Mouse (Mus musculus): ENCODE data around the gene Cldn13. TPM values are rescaled to one million over a fixed set of nuclear protein-coding genes. Genes with fewer than 3 reads are reported as not detected.
A peak's percentile ranks its signal among the peaks of the same experiment; 100 is the strongest.
"Not testable (repeated sequence)": the region's sequence is repeated elsewhere in the genome, so short reads cannot be mapped to it uniquely, and the experiment has no call there.

Gene Cldn13
- polyA plus RNA-seq (2016; fragmentation: Nextera tagmentation; extraction: Ambion mirVana), result 2.5 TPM in 2 replicates

DNA sequence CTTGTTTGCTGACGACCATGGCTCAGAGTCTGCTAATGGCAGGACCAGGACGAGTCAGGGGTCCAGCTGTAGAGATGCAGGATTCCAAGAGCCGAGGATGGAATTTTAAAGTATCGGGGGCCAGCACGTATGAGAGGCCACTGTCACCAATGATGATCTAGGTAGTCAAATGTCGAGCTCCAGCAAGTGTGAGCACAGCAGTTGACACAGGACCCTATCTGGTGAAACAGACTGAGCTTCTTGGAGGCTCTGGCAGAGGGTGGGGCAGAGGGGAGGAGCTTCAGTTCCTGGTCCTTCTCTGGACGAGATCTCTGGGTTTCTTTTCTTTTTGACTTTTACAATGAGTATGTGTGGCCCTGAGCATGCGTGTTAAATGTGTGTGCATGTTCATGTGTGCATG is at the start of gene Cldn13:
Gene Cldn13, minus strand, starts transcription at position 216 of the 400 bp plus-strand sequence.
- Histone ChIP-seq H3K27ac (replicated peaks) (no peak within 1 kb of the TSS), H3K4me3 (no peak within 1 kb of the TSS), H3K4me1 (no peaks in the 10 kb centered on the region), H3K4me2 (replicated peaks) (no peak within 1 kb of the TSS), H3K9ac (replicated peaks) (no peak within 1 kb of the TSS), H3K9me3 (peaks cover 5% of the 10 kb centered on the region; the same call in 1 of the 2 replicates), H3K36me3 (no peaks in the 10 kb centered on the region), H3K27me3 (no peaks in the 10 kb centered on the region)
- no peak for ATAC-seq (ENCODE audit: low FRiP score, low read depth)
- WGBS, result 79% methylated on average over 8 of the region's 8 CpGs

DNA sequence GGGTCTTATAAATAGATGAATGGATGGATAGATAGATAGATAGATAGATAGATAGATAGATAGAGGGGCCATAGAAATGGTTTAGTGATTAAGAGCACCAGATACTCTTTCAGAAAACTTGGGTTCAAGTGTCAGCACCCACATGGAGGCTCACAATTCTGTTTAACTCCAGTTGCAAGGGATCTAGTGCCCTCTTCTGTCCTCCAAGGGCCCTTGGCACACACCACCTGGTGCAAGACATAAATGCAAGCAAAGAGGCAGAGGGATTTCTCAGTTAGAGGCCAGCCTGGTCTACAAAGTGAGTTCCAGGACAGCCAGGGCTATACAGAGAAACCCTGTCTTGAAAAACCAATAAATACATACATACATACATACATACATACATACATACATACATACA is 49.3 kb upstream of the Cldn13 start:
- peaks cover 19% of the 10 kb centered on the region for H3K27me3 ChIP-seq
- H3K4me2 ChIP-seq (replicated peaks); H3K36me3 ChIP-seq; H3K4me1 ChIP-seq; H3K9me3 ChIP-seq; H3K27ac ChIP-seq (replicated peaks); H3K4me3 ChIP-seq; ATAC-seq (ENCODE audit: low FRiP score, low read depth); H3K9ac ChIP-seq (replicated peaks): not testable (repeated sequence)

- no peaks in the 10 kb centered on the region for H3K9me3 ChIP-seq
- H3K4me3 ChIP-seq, result no peak overlapping the region
- peaks cover 6% of the 10 kb centered on the region for H3K4me1 ChIP-seq
- no peak overlapping the region for H3K9ac ChIP-seq (replicated peaks)
- H3K27ac ChIP-seq (replicated peaks), result no peak overlapping the region
- H3K4me2 ChIP-seq (replicated peaks), result no peak overlapping the region
- no peak for ATAC-seq (ENCODE audit: low FRiP score, low read depth)
- peaks cover 19% of the 10 kb centered on the region for H3K27me3 ChIP-seq
- 53% methylated on average over 5 of the region's 5 CpGs for WGBS
- no peaks in the 10 kb centered on the region for H3K36me3 ChIP-seq
Observed at GRCm38 (mm10) chr5:134963546-134963945, 48.2 kb upstream of the Cldn13 start.

- no peak for ATAC-seq (ENCODE audit: low FRiP score, low read depth)
- 82% methylated on average over 2 of the region's 2 CpGs for WGBS
- Histone ChIP-seq H3K27ac (replicated peaks) (no peak overlapping the region), H3K27me3 (peaks cover 9% of the 10 kb centered on the region), H3K9me3 (no peaks in the 10 kb centered on the region), H3K9ac (replicated peaks) (no peak overlapping the region), H3K36me3 (no peaks in the 10 kb centered on the region), H3K4me2 (replicated peaks) (no peak overlapping the region), H3K4me1 (peaks cover 6% of the 10 kb centered on the region), H3K4me3 (no peak overlapping the region)
Observed at GRCm38 (mm10) chr5:134961519-134961918, 46.2 kb upstream of the Cldn13 start.

DNA sequence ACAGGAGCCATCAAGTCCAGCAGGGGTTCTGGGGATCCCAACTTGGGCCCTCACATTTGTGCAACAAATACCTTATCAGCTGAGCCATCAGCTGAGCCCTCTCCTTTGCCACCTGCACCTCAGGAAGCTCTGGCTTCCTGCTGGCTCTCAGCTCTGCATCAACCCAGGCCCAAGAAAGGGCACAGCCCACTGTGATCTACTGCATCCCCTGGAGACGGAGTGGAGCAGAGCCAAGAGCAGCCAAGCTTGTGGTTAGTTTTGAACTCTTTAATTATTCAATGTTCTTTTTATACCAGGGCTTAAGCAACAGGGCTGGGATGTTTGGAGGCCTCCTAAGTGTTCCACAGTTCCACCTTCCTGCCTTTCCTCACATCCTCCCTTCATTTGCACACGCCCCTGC is 45.1 kb upstream of the Cldn13 start:
- 82% methylated on average over 2 of the region's 2 CpGs for WGBS
- no peak overlapping the region for H3K9ac ChIP-seq (replicated peaks)
- ATAC-seq (ENCODE audit: low FRiP score, low read depth), result no peak

GRCm38 (mm10) chr5:134959114-134959513 is 43.8 kb upstream of the Cldn13 start:
- H3K4me3 ChIP-seq, result no peak overlapping the region
- WGBS, result 79% methylated on average over 7 of the region's 7 CpGs
- no peak overlapping the region for H3K27ac ChIP-seq (replicated peaks)
- H3K4me1 ChIP-seq, result no peaks in the 10 kb centered on the region; the same call in 1 of the 2 replicates
- ATAC-seq (ENCODE audit: low FRiP score, low read depth), result no peak
- H3K4me2 ChIP-seq (replicated peaks), result no peak overlapping the region
- no peaks in the 10 kb centered on the region for H3K36me3 ChIP-seq
- H3K27me3 ChIP-seq, result no peaks in the 10 kb centered on the region
- no peak overlapping the region for H3K9ac ChIP-seq (replicated peaks)
- no peaks in the 10 kb centered on the region for H3K9me3 ChIP-seq

More for the DNA sequence above, 45.1 kb upstream of the Cldn13 start:
- Histone ChIP-seq H3K4me3 (no peak overlapping the region), H3K4me2 (replicated peaks) (no peak overlapping the region), H3K27me3 (no peaks in the 10 kb centered on the region), H3K36me3 (no peaks in the 10 kb centered on the region), H3K27ac (replicated peaks) (no peak overlapping the region), H3K9me3 (no peaks in the 10 kb centered on the region), H3K4me1 (no peaks in the 10 kb centered on the region; the same call in 1 of the 2 replicates)

GRCm38 (mm10) chr5:134955491-134955890 is 40.2 kb upstream of the Cldn13 start:
- Histone ChIP-seq H3K9me3 (no peaks in the 10 kb centered on the region), H3K36me3 (no peaks in the 10 kb centered on the region), H3K9ac (replicated peaks) (no peak overlapping the region), H3K4me2 (replicated peaks) (no peak overlapping the region), H3K4me1 (no peaks in the 10 kb centered on the region), H3K27me3 (0 out of 2 replicates have a peak, but pooled peaks cover 7% of the 10 kb centered on the region), H3K4me3 (no peak overlapping the region), H3K27ac (replicated peaks) (no peak overlapping the region)
- ATAC-seq (ENCODE audit: low FRiP score, low read depth), result no peak
- WGBS, result 86% methylated on average over 5 of the region's 5 CpGs

GRCm38 (mm10) chr5:134951053-134951884 is 35.9 kb upstream of the Cldn13 start:
- H3K4me3 ChIP-seq, result no peak overlapping the region
- WGBS, result 55% methylated on average over 19 of the region's 19 CpGs
- no peak overlapping the region for H3K27ac ChIP-seq (replicated peaks)
- peaks cover 9% of the 10 kb centered on the region; the same call in 1 of the 2 replicates for H3K4me1 ChIP-seq
- H3K36me3 ChIP-seq, result no peaks in the 10 kb centered on the region
- no peak for ATAC-seq (ENCODE audit: low FRiP score, low read depth)
- H3K27me3 ChIP-seq, result peaks cover 26% of the 10 kb centered on the region
- no peak overlapping the region for H3K9ac ChIP-seq (replicated peaks)
- H3K9me3 ChIP-seq, result no peaks in the 10 kb centered on the region
- H3K4me2 ChIP-seq (replicated peaks), result no peak overlapping the region

- Histone ChIP-seq H3K36me3 (no peaks in the 10 kb centered on the region), H3K4me3 (no peak overlapping the region), H3K4me1 (peaks cover 10% of the 10 kb centered on the region; the same call in 1 of the 2 replicates), H3K9me3 (no peaks in the 10 kb centered on the region), H3K9ac (replicated peaks) (no peak overlapping the region), H3K4me2 (replicated peaks) (no peak overlapping the region), H3K27me3 (peaks cover 56% of the 10 kb centered on the region), H3K27ac (replicated peaks) (no peak overlapping the region)
- 73% methylated on average over 4 of the region's 4 CpGs for WGBS
- no peak for ATAC-seq (ENCODE audit: low FRiP score, low read depth)
Observed at GRCm38 (mm10) chr5:134948085-134948439, 32.7 kb upstream of the Cldn13 start.

DNA sequence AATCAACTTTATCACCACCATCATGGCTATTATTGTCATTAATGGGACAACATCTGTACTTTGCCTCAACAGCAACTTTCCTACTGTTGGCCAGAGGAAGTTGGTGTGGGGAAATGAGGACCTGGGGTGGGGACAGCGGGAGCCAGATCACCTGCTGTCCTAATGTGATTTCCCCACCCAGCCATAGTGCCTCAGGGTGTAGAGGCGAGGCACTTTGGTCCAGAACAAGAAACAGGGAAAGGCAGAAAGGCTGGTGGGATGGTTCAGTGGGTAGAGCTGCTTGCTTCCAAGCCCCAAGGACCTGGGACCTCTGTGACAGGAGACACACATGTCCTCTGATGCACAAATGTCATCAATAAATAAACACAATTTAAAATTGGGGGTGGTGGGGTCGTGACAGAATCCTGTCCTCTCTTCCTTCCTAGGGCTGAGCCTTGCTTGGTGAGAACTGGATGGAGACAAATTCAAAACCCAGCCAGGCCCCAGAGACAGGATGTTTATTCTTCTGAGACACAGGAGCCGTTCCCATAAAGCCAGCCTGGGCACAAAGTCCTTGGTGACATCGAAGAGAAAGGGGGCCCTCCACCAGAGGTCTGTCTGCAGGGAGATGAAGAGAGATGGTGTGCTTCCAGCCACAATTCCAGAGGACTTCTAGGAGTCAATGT is 32.2 kb upstream of the Cldn13 start:
- H3K36me3 ChIP-seq, result no peaks in the 10 kb centered on the region
- WGBS, result 70% methylated on average over 5 of the region's 5 CpGs
- H3K4me2 ChIP-seq (replicated peaks), result no peak overlapping the region
- ATAC-seq (ENCODE audit: low FRiP score, low read depth), result no peak
- H3K27ac ChIP-seq (replicated peaks), result no peak overlapping the region
- no peak overlapping the region for H3K9ac ChIP-seq (replicated peaks)
- no peaks in the 10 kb centered on the region for H3K9me3 ChIP-seq
- H3K4me3 ChIP-seq, result no peak overlapping the region
- peaks cover 56% of the 10 kb centered on the region for H3K27me3 ChIP-seq
- peaks cover 10% of the 10 kb centered on the region; the same call in 1 of the 2 replicates for H3K4me1 ChIP-seq

GRCm38 (mm10) chr5:134946857-134947255 is 31.5 kb upstream of the Cldn13 start, which contains the start of gene Cldn4:
TSS of gene Cldn4 (minus strand) at chr5:134946934.
- Histone ChIP-seq H3K27me3 (peaks cover 56% of the 10 kb centered on the region), H3K36me3 (no peaks in the 10 kb centered on the region), H3K4me1 (peaks cover 10% of the 10 kb centered on the region; the same call in 1 of the 2 replicates), H3K9ac (replicated peaks) (no peak within 1 kb of the TSS), H3K4me2 (replicated peaks) (peak within 1 kb of the TSS; percentile 21), H3K27ac (replicated peaks) (no peak within 1 kb of the TSS), H3K4me3 (no peak within 1 kb of the TSS), H3K9me3 (no peaks in the 10 kb centered on the region)
- 2% methylated on average over 11 of the region's 11 CpGs for WGBS
- no peak for ATAC-seq (ENCODE audit: low FRiP score, low read depth)
